ENCODE assay signal across 18 mouse cellular contexts in genomic region chr3:40652941-40653352, GRCm38 (mm10). TPM values are rescaled to one million over a fixed set of nuclear protein-coding genes. Genes with fewer than 3 reads are reported as not detected.
A peak's percentile ranks its signal among the peaks of the same experiment; 100 is the strongest.
DNase-seq lines count a peak whose midpoint lies in the region; ATAC-seq and TF ChIP-seq lines count a peak whose summit lies in the region.
"Had no signal": no experiment of that assay in that cellular context is flagged by ENCODE, and none has a peak within 500 bp of the region (broad histone marks: within the 10 kb centered on the region; RNA-seq: fewer than 3 reads in every experiment).

No protein-coding gene starts in this region.

- TF ChIP-seq POLR2A in spleen, adult 2 months (IDR thresholded peaks at IDR 0.05; ENCODE audit: low read depth, low read length) = no peak

- peak; percentile 14 to 25 for DNase-seq in spleen, adult 2 months (ENCODE audit: low read depth in 1 of 2, low spot score in 2 of 2)
- no peak for DNase-seq in spleen, postnatal 4 days (ENCODE audit: low spot score in 2 of 2)
- DNase-seq in naive thymus-derived CD4-positive, alpha-beta T cell, adult 2 months (ENCODE audit: low read depth) = peak; percentile 76
- no peak for DNase-seq in Muller cell, postnatal 12 days (ENCODE audit: inconsistent ontology term)
- no peak for DNase-seq in gastrocnemius, adult 18-20 months (ENCODE audit: low spot score)
- no peak for DNase-seq in ovary, adult 18-20 months (ENCODE audit: low spot score)
- DNase-seq: adrenal gland, postnatal 36 days; cerebellum, adult 11 months; embryo, embryonic 11 days; heart, postnatal 4 days; kidney, postnatal 36 days; lung, postnatal 36 days had no signal

- no peaks in the 10 kb centered on the region for H3K9me3 ChIP-seq in kidney, embryonic 14.5 days (ENCODE audit: control insufficient read depth, low read length)

- H3K9ac ChIP-seq in kidney, embryonic 14.5 days (ENCODE audit: low read depth, low read length) = no peak overlapping the region

- no peak overlapping the region for H3K27ac ChIP-seq in spleen, adult 2 months (ENCODE audit: insufficient read depth, low read length)
- no peak overlapping the region for H3K27ac ChIP-seq in kidney, embryonic 14.5 days (ENCODE audit: low read depth, low read length)

- no peak overlapping the region for H3K4me3 ChIP-seq in spleen, adult 2 months (ENCODE audit: extremely low read depth, insufficient read depth, insufficient read length)
- no peak overlapping the region for H3K4me3 ChIP-seq in kidney, embryonic 14.5 days (ENCODE audit: low read length)

- H3K4me2 ChIP-seq in kidney, embryonic 14.5 days (replicated peaks; ENCODE audit: low read depth, low read length) = no peak overlapping the region

- no peak for TF ChIP-seq CTCF in spleen, adult 2 months (IDR thresholded peaks at IDR 0.05; ENCODE audit: extremely low read depth, insufficient read depth, insufficient read length, insufficient replicate concordance)

- H3K36me3 ChIP-seq in spleen, adult 2 months (ENCODE audit: control insufficient read depth, insufficient read depth, low read length) = no peaks in the 10 kb centered on the region
- H3K36me3 ChIP-seq in kidney, embryonic 14.5 days (ENCODE audit: control insufficient read depth, insufficient read depth, low read length) = peaks cover 16% of the 10 kb centered on the region; the same call in 1 of the 2 replicates

- H3K4me1 ChIP-seq in spleen, adult 2 months (ENCODE audit: control insufficient read depth, insufficient read depth, insufficient read length) = no peaks in the 10 kb centered on the region
- H3K4me1 ChIP-seq in kidney, embryonic 14.5 days (ENCODE audit: control insufficient read depth, insufficient read depth, low read length) = no peaks in the 10 kb centered on the region

- WGBS in spleen, adult 2 months = 47% methylated on average over 10 of the region's 10 CpGs
- 60% methylated on average over 10 of the region's 10 CpGs for WGBS in kidney, embryonic 14.5 days

- peak; percentile 22 to 51; a peak in 3 of 4 replicates for ATAC-seq in hematopoietic stem cell, adult 5-6 weeks (replicated peaks in 1 of 2; ENCODE audit: insufficient read depth in 1 of 2, low FRiP score in 2 of 2, low TSS enrichment in 1 of 2, low read depth in 1 of 2, poor library complexity in 2 of 2, severe bottlenecking in 2 of 2)
- no peak for ATAC-seq in kidney, embryonic 14.5 days (ENCODE audit: low FRiP score, low TSS enrichment)
- ATAC-seq: intestine, embryonic 16.5 days had no signal

- H3K27me3 ChIP-seq in spleen, adult 2 months (ENCODE audit: control insufficient read depth, insufficient read depth, low read length) = no peaks in the 10 kb centered on the region
- no peaks in the 10 kb centered on the region for H3K27me3 ChIP-seq in kidney, embryonic 14.5 days (ENCODE audit: control insufficient read depth, insufficient read depth, low read length)

RNA-seq across cellular contexts. Expression of gene Slc25a31, which starts 55.7 kb away (rescaled TPM):
- 0.11 and 0.13 TPM in 2 replicates for polyA plus RNA-seq in spleen, adult 2 months (2012; rRNA removed)
- total RNA-seq in hematopoietic stem cell, adult 5-6 weeks (2017) = not detected in 2 replicates
- total RNA-seq in gastrocnemius, adult 18-20 months (2021) = not detected
- 0.28 TPM in 1 of 2 replicates, not detected in the other for polyA plus RNA-seq in kidney, embryonic 14.5 days (2014; fragmentation: Nextera tagmentation; extraction: Ambion mirVana)
- total RNA-seq: adrenal gland, postnatal 36 days; liver, adult 2 months; monocyte, adult 5-6 weeks had no signal
- polyA plus RNA-seq: small intestine, adult 2 months had no signal

Comparison
In these comparisons a context has a peak if more than half of its experiments do, and no peak if none do; other contexts are left out.
1. DNase-seq: peak in spleen, adult 2 months (2 of 2) and naive thymus-derived CD4-positive, alpha-beta T cell, adult 2 months (single experiment); none in spleen, postnatal 4 days (0 of 2), Muller cell, postnatal 12 days (single experiment), gastrocnemius, adult 18-20 months (single experiment) and ovary, adult 18-20 months (single experiment).